Mouse (Mus musculus): ENCODE results near the gene Colec11. TPM values are rescaled to one million over a fixed set of nuclear protein-coding genes. Genes with fewer than 3 reads are reported as not detected.

Colec11 gene
- polyA plus RNA-seq, 1 experiment, result not detected

DNA sequence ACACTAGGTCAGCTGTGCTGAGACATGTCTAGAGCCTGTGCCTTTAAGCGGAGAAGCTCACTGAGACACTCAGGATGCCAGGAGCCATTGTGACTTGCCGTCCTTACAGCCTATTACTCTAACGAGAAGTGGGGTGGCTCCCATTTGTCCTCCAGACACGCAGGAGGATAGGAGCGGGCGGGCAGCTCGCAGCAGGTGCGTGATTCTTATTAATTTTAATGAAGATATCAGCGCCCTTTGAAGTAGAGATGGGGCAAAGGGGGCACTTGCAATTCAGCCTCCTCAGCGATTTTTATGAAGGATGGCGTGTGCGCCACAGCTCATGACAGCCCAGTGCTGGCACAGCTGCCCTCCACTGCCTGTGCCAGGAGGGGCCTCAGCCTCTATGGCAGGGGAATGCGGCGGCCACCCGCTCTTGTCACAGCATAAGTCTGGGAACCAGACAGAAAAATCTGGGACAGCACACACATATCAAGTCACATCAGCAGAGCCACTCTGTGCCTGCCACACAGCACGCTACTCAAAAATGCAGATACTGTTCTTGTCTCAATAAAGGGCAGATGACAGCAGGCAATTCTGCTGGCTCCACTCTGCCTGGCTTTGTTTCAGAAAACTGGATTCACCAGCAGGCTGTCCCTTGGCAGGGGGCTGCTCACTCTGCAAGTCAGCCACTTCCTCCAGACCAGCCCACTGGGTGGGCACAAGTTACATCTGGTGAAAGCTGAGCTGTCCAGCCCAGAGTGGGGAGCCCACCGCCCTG lies 15.5 kb downstream of the Colec11 start:
- Histone ChIP-seq H3K4me3 (ENCODE audit: insufficient read depth, low read length) (no peak overlapping the region), H3K4me1 (ENCODE audit: control insufficient read depth, insufficient read depth, low read length) (no peaks in the 10 kb centered on the region), H3K27ac (ENCODE audit: insufficient read depth, low read depth, low read length) (no peak overlapping the region)
- TF ChIP-seq CTCF (IDR thresholded peaks at IDR 0.05; ENCODE audit: low read depth, low read length) (no peak), POLR2A (IDR thresholded peaks at IDR 0.05; ENCODE audit: borderline replicate concordance, low read depth, low read length) (no peak)

GRCm38 (mm10) chr12:28603494-28603893 lies 19.7 kb downstream of the Colec11 start:
- Histone ChIP-seq H3K27ac (ENCODE audit: insufficient read depth, low read depth, low read length) (no peak overlapping the region), H3K4me3 (ENCODE audit: insufficient read depth, low read length) (no peak overlapping the region), H3K4me1 (ENCODE audit: control insufficient read depth, insufficient read depth, low read length) (no peaks in the 10 kb centered on the region)
- no peak for TF ChIP-seq POLR2A (IDR thresholded peaks at IDR 0.05; ENCODE audit: borderline replicate concordance, low read depth, low read length)
- TF ChIP-seq CTCF (IDR thresholded peaks at IDR 0.05; ENCODE audit: low read depth, low read length), result no peak

- Histone ChIP-seq H3K4me1 (ENCODE audit: control insufficient read depth, insufficient read depth, low read length) (no peaks in the 10 kb centered on the region), H3K4me3 (ENCODE audit: insufficient read depth, low read length) (no peak overlapping the region), H3K27ac (ENCODE audit: insufficient read depth, low read depth, low read length) (no peak overlapping the region)
- no peak for TF ChIP-seq CTCF (IDR thresholded peaks at IDR 0.05; ENCODE audit: low read depth, low read length)
- no peak for TF ChIP-seq POLR2A (IDR thresholded peaks at IDR 0.05; ENCODE audit: borderline replicate concordance, low read depth, low read length)
Measured at GRCm38 (mm10) chr12:28602259-28602658, 20.9 kb downstream of the Colec11 start.

DNA sequence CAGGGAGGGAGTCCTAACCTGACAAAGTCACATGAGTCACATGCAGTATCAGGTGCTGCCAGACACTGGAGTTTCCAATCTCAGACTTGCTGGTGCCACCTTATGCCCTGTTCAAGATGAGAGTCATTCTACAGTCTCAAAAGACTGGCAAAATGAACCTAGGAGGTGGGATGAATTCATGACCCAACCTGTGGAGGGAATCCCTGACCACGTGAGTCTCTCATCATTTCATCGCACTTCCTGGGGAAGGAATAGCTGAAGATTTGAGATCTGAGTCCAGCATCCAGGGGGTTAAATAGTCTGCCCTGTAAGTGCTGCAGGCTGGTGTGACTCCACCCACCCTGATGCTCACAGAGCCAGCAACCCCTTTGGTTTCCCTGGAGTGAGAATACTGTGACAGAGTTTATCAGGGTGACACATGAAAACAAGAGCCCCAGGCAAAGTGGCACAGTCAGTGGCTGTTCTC lies 24.6 kb downstream of the Colec11 start:
- no peaks in the 10 kb centered on the region for H3K4me1 ChIP-seq (ENCODE audit: control insufficient read depth, insufficient read depth, low read length)
- H3K27ac ChIP-seq (ENCODE audit: insufficient read depth, low read depth, low read length), result no peak overlapping the region
- TF ChIP-seq CTCF (IDR thresholded peaks at IDR 0.05; ENCODE audit: low read depth, low read length) (no peak), POLR2A (IDR thresholded peaks at IDR 0.05; ENCODE audit: borderline replicate concordance, low read depth, low read length) (no peak)
- H3K4me3 ChIP-seq (ENCODE audit: insufficient read depth, low read length), result no peak overlapping the region

- no peaks in the 10 kb centered on the region for H3K4me1 ChIP-seq (ENCODE audit: control insufficient read depth, insufficient read depth, low read length)
- TF ChIP-seq CTCF (IDR thresholded peaks at IDR 0.05; ENCODE audit: low read depth, low read length) (no peak), POLR2A (IDR thresholded peaks at IDR 0.05; ENCODE audit: borderline replicate concordance, low read depth, low read length) (no peak)
- no peak overlapping the region for H3K27ac ChIP-seq (ENCODE audit: insufficient read depth, low read depth, low read length)
- no peak overlapping the region for H3K4me3 ChIP-seq (ENCODE audit: insufficient read depth, low read length)
Measured at GRCm38 (mm10) chr12:28598110-28598509, 25.1 kb downstream of the Colec11 start.

- Histone ChIP-seq H3K27ac (ENCODE audit: insufficient read depth, low read depth, low read length) (no peak overlapping the region), H3K4me3 (ENCODE audit: insufficient read depth, low read length) (no peak overlapping the region)
- TF ChIP-seq POLR2A (IDR thresholded peaks at IDR 0.05; ENCODE audit: borderline replicate concordance, low read depth, low read length) (no peak), CTCF (IDR thresholded peaks at IDR 0.05; ENCODE audit: low read depth, low read length) (no peak)
Measured at GRCm38 (mm10) chr12:28597699-28598098, 25.5 kb downstream of the Colec11 start.

DNA sequence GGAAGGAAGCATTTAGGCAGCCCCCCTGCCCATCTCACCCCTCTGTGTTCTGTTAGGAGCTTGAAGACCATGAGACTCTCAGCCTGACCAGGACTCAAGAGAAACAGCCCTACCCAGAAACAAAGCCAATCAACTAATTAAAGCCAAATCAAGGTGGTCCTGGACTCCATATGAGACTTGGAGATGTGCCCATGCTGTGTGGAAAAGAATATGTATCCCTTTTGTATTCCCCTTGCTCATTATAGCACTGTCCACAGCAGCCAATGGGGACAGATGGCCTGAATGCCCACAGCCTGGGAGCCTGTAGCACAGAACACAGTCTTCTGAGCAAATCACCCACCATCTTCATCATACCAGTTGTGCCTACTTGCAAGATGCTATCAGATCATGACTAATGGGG lies 26.3 kb downstream of the Colec11 start:
- H3K4me1 ChIP-seq (ENCODE audit: control insufficient read depth, insufficient read depth, low read length), result no peaks in the 10 kb centered on the region
- no peak overlapping the region for H3K27ac ChIP-seq (ENCODE audit: insufficient read depth, low read depth, low read length)
- no peak overlapping the region for H3K4me3 ChIP-seq (ENCODE audit: insufficient read depth, low read length)
- TF ChIP-seq CTCF (IDR thresholded peaks at IDR 0.05; ENCODE audit: low read depth, low read length), result no peak
- no peak for TF ChIP-seq POLR2A (IDR thresholded peaks at IDR 0.05; ENCODE audit: borderline replicate concordance, low read depth, low read length)

More at GRCm38 (mm10) chr12:28597699-28598098, 25.5 kb downstream of the Colec11 start:
- no peaks in the 10 kb centered on the region for H3K4me1 ChIP-seq (ENCODE audit: control insufficient read depth, insufficient read depth, low read length)

GRCm38 (mm10) chr12:28590428-28590827 lies 32.7 kb downstream of the Colec11 start:
- TF ChIP-seq POLR2A (IDR thresholded peaks at IDR 0.05; ENCODE audit: borderline replicate concordance, low read depth, low read length) (no peak), CTCF (IDR thresholded peaks at IDR 0.05; ENCODE audit: low read depth, low read length) (no peak)
- no peaks in the 10 kb centered on the region for H3K4me1 ChIP-seq (ENCODE audit: control insufficient read depth, insufficient read depth, low read length)
- no peak overlapping the region for H3K4me3 ChIP-seq (ENCODE audit: insufficient read depth, low read length)
- no peak overlapping the region for H3K27ac ChIP-seq (ENCODE audit: insufficient read depth, low read depth, low read length)

GRCm38 (mm10) chr12:28589090-28589868 lies 33.9 kb downstream of the Colec11 start:
- Histone ChIP-seq H3K4me3 (ENCODE audit: insufficient read depth, low read length) (no peak overlapping the region), H3K4me1 (ENCODE audit: control insufficient read depth, insufficient read depth, low read length) (no peaks in the 10 kb centered on the region), H3K27ac (ENCODE audit: insufficient read depth, low read depth, low read length) (no peak overlapping the region)
- TF ChIP-seq CTCF (IDR thresholded peaks at IDR 0.05; ENCODE audit: low read depth, low read length), result peak; percentile 79
- TF ChIP-seq POLR2A (IDR thresholded peaks at IDR 0.05; ENCODE audit: borderline replicate concordance, low read depth, low read length), result no peak

GRCm38 (mm10) chr12:28587949-28588348 lies 35.2 kb downstream of the Colec11 start:
- Histone ChIP-seq H3K27ac (ENCODE audit: insufficient read depth, low read depth, low read length) (no peak overlapping the region), H3K4me3 (ENCODE audit: insufficient read depth, low read length) (no peak overlapping the region), H3K4me1 (ENCODE audit: control insufficient read depth, insufficient read depth, low read length) (no peaks in the 10 kb centered on the region)
- TF ChIP-seq POLR2A (IDR thresholded peaks at IDR 0.05; ENCODE audit: borderline replicate concordance, low read depth, low read length), result no peak
- no peak for TF ChIP-seq CTCF (IDR thresholded peaks at IDR 0.05; ENCODE audit: low read depth, low read length)

Data from bone marrow macrophage, adult 2 months (primary cell).